Comparison of ENCODE assay signal across 8 mouse cellular contexts in genomic region chr5:31451878-31452561, GRCm38 (mm10). TPM values are rescaled to one million over a fixed set of nuclear protein-coding genes. Genes with fewer than 3 reads are reported as not detected.
DNase-seq lines count a peak whose midpoint lies in the region; ATAC-seq lines count a peak whose summit lies in the region.

Gene Zfp512 (plus strand): TSS chr5:31452431.

- peaks cover 13% of the 10 kb centered on the region for H3K4me1 ChIP-seq in heart, embryonic 10.5 days
- H3K4me1 ChIP-seq in kidney, embryonic 15.5 days: peaks cover 15% of the 10 kb centered on the region

- no peaks in the 10 kb centered on the region for H3K9me3 ChIP-seq in heart, embryonic 10.5 days
- H3K9me3 ChIP-seq in kidney, embryonic 15.5 days (replicated peaks): no peaks in the 10 kb centered on the region

- H3K27ac ChIP-seq in heart, embryonic 10.5 days: peak within 1 kb of the TSS; percentile 81
- H3K27ac ChIP-seq in kidney, embryonic 15.5 days: peak within 1 kb of the TSS; percentile 52; the same call in 1 of the 2 replicates

- peak within 1 kb of the TSS; percentile 62 for H3K4me3 ChIP-seq in heart, embryonic 10.5 days
- H3K4me3 ChIP-seq in kidney, embryonic 15.5 days (replicated peaks): peak within 1 kb of the TSS; percentile 59

- ATAC-seq in erythroblast, adult 5-6 weeks (replicated peaks; ENCODE audit: low FRiP score, poor library complexity, severe bottlenecking): peak; percentile 91
- peak; percentile 99 for ATAC-seq in kidney, embryonic 15.5 days (replicated peaks; ENCODE audit: low FRiP score)
- peak; percentile 99 for ATAC-seq in monocyte, adult 5-6 weeks (replicated peaks; ENCODE audit: insufficient number of reproducible peaks, low FRiP score, low TSS enrichment, poor library complexity, severe bottlenecking)

- no peaks in the 10 kb centered on the region for H3K36me3 ChIP-seq in heart, embryonic 10.5 days
- no peaks in the 10 kb centered on the region for H3K36me3 ChIP-seq in kidney, embryonic 15.5 days

- H3K9ac ChIP-seq in kidney, embryonic 15.5 days: peak within 1 kb of the TSS; percentile 58

- peak within 1 kb of the TSS; percentile 82 for H3K4me2 ChIP-seq in kidney, embryonic 15.5 days

- no peaks in the 10 kb centered on the region for H3K27me3 ChIP-seq in heart, embryonic 10.5 days (ENCODE audit: insufficient read depth, poor library complexity, severe bottlenecking)
- no peaks in the 10 kb centered on the region for H3K27me3 ChIP-seq in kidney, embryonic 15.5 days

- DNase-seq in B cell, adult 2 months: peak; percentile 92 to 93
- peak; percentile 98 for DNase-seq in brain, adult 2 months (ENCODE audit: low read depth, low spot score)
- DNase-seq in heart, embryonic 10.5 days (ENCODE audit: low spot score): peak; percentile 99
- DNase-seq in liver: peak; percentile 94
- DNase-seq in spleen, postnatal 4 days (ENCODE audit: low spot score in 2 of 2): peak; percentile 87 to 91

- 6% methylated on average over 23 of the region's 23 CpGs for WGBS in heart, embryonic 10.5 days
- WGBS in kidney, embryonic 15.5 days: 7% methylated on average over 23 of the region's 23 CpGs

RNA-seq across cellular contexts. Expression of gene Zfp512, which starts in this region (rescaled TPM):
- 5.0 and 5.9 TPM in 2 replicates for total RNA-seq in erythroblast, adult 5-6 weeks (2015; ENCODE audit: low replicate concordance)
- total RNA-seq in erythroblast, adult 5-6 weeks (2017; ENCODE audit: low replicate concordance): 13.8 and 16.1 TPM in 2 replicates
- polyA plus RNA-seq in heart, embryonic 10.5 days (2016; fragmentation: Nextera tagmentation; extraction: Ambion mirVana): 49.5 and 56.9 TPM in 2 replicates
- 48.5 and 60.2 TPM in 2 replicates for polyA plus RNA-seq in kidney, embryonic 15.5 days (2015; fragmentation: Nextera tagmentation; extraction: Ambion mirVana)
- total RNA-seq in monocyte, adult 5-6 weeks (2017): 50.8 to 94.5 TPM (median 53.9 TPM) in 3 replicates

Comparison
In these comparisons a context has a peak if more than half of its experiments do, and no peak if none do; other contexts are left out.
1. Peak in every context shown above with its lines: DNase-seq, ATAC-seq, H3K4me3 ChIP-seq and H3K27ac ChIP-seq.